Mouse (Mus musculus) heart, embryonic 15.5 days (tissue): ENCODE results near the gene Gm21256. TPM values are rescaled to one million over a fixed set of nuclear protein-coding genes. Genes with fewer than 3 reads are reported as not detected.
"Not testable (repeated sequence)": the region's sequence is repeated elsewhere in the genome, so short reads cannot be mapped to it uniquely, and the experiment has no call there.

Source experiments
- ATAC-seq: fragments of 200-750 bp; cut with Nextera tagmentation; replicated peaks from 2 replicates; pipeline ENCODE4 v1.8.0; 2017; ENCODE audit warnings: low read depth, moderate TSS enrichment; ENCODE audit not compliant: insufficient number of reproducible peaks, insufficient read depth, low FRiP score
- H3K27ac ChIP-seq: fragments of 300-500 bp; sonication (generic); 2 replicates; pipeline ENCODE4 v1.5.1; 2015; ENCODE audit warnings: mild to moderate bottlenecking, inconsistent platforms
- H3K27me3 ChIP-seq: fragments of 300-500 bp; sonication (generic); 2 replicates; pipeline ENCODE4 v1.6.1; 2015; ENCODE audit warnings: inconsistent platforms
- H3K36me3 ChIP-seq: fragments of 300-500 bp; sonication (generic); 2 replicates; pipeline ENCODE4 v1.6.1; 2015; ENCODE audit warnings: mild to moderate bottlenecking, inconsistent platforms
- H3K4me1 ChIP-seq: fragments of 300-500 bp; sonication (generic); replicated peaks from 2 replicates; pipeline ENCODE4 v1.6.1; 2015; ENCODE audit warnings: inconsistent platforms
- H3K4me2 ChIP-seq: fragments of 300-500 bp; sonication (generic); 2 replicates; pipeline ENCODE4 v1.6.1; 2015; ENCODE audit warnings: inconsistent platforms, mild to moderate bottlenecking, moderate library complexity
- H3K4me3 ChIP-seq: fragments of 300-500 bp; sonication (generic); 2 replicates; pipeline ENCODE4 v1.5.1; 2015; ENCODE audit warnings: mild to moderate bottlenecking, inconsistent platforms
- H3K9ac ChIP-seq: fragments of 300-500 bp; sonication (generic); 2 replicates; pipeline ENCODE4 v1.6.1; 2015; ENCODE audit warnings: mild to moderate bottlenecking, inconsistent platforms
- H3K9me3 ChIP-seq: fragments of 300-500 bp; sonication (generic); replicated peaks from 2 replicates; pipeline ENCODE4 v1.6.1; 2016; ENCODE audit warnings: inconsistent platforms
- WGBS: fragments of 180-500 bp; shearing (Covaris S2); methylation state at CpG from one replicate; pipeline ENCODE4 v1.1.7; 2015; ENCODE audit warnings: mixed read lengths; 5-methylcytosine and 5-hydroxymethylcytosine counted together
- polyA plus RNA-seq: library from polyadenylated mRNA; unstranded; fragments of >200 nt; fragmentation: Nextera tagmentation; extraction: Ambion mirVana; gene quantifications from 2 replicates; pipeline ENCODE4 v1.2.1, GENCODE M21; 2015

Gene Gm21256
- polyA plus RNA-seq = not detected in 2 replicates

DNA sequence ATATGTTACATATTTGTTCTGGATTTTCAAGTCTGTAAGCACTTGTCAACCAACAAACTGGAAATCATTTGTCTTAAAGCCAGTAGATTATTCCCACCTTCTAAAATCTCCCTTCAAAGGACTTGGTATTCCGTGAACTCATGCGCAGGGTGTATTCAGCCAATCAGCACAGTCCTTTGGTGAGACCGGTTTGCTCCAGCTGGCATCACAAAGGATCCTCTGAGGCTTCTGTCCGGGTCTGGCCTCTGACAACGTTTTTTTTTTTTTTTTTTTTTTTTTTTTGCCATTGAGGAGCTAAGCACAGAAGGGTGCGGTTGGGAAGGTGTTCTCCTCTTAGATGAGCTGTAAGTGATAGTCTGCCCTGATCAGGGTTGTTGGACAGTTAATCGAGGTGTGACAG lies at the start of gene Gm21256:
Gene Gm21256 (plus strand): TSS at position 301 of the 400 bp plus-strand sequence.
- not testable (repeated sequence) for H3K27me3 ChIP-seq, H3K9me3 ChIP-seq, ATAC-seq, H3K4me3 ChIP-seq, H3K4me1 ChIP-seq, H3K4me2 ChIP-seq, H3K27ac ChIP-seq, H3K9ac ChIP-seq, H3K36me3 ChIP-seq
- WGBS = no CpG with 5 or more reads among the region's 7 CpGs

Other genes starting within 250 kb of the Gm21256 start
- not detected in 2 replicates for gene Gm21170, start 240.1 kb downstream of the Gm21256 start, polyA plus RNA-seq